Mouse (Mus musculus): ENCODE data around the gene Ppp2r5d. TPM values are rescaled to one million over a fixed set of nuclear protein-coding genes. Genes with fewer than 3 reads are reported as not detected.

Gene Ppp2r5d
- polyA plus RNA-seq, 1 experiment from 2014 or later, result 71.7 TPM

- H3K4me1 ChIP-seq (ENCODE audit: control insufficient read depth, insufficient read depth, low read length), result peaks cover 8% of the 10 kb centered on the region
- H3K27ac ChIP-seq (ENCODE audit: low read length), result peak within 1 kb of the TSS; percentile 72; the same call in 1 of the 2 replicates
- WGBS, result 6% methylated on average over 36 of the region's 36 CpGs
- 0 out of 2 replicates have a peak, but pooled peaks cover 8% of the 10 kb centered on the region for H3K36me3 ChIP-seq (ENCODE audit: control insufficient read depth, insufficient read depth, low read length)
- peak within 1 kb of the TSS; percentile 98 for H3K4me2 ChIP-seq (ENCODE audit: low read depth, low read length)
- peak; percentile 88 for ATAC-seq (ENCODE audit: insufficient read depth, low FRiP score)
- H3K27me3 ChIP-seq (ENCODE audit: control insufficient read depth, insufficient read depth, low read length), result no peaks in the 10 kb centered on the region
- H3K4me3 ChIP-seq (replicated peaks; ENCODE audit: low read length), result peak within 1 kb of the TSS; percentile 94
- no peaks in the 10 kb centered on the region for H3K9me3 ChIP-seq (replicated peaks; ENCODE audit: control insufficient read depth, low read length)
- peak within 1 kb of the TSS; percentile 95 for H3K9ac ChIP-seq (ENCODE audit: low read length)
These were observed 6.2 kb upstream of the Ppp2r5d start, which contains the start of gene Pex6 for GRCm38 (mm10) chr17:46710959-46711597. Gene Pex6, plus strand, starts transcription at chr17:46711463.

- no peaks in the 10 kb centered on the region for H3K27me3 ChIP-seq (ENCODE audit: control insufficient read depth, insufficient read depth, low read length)
- 90% methylated on average over 14 of the region's 14 CpGs for WGBS
These were observed 1.6 kb upstream of the Ppp2r5d start for GRCm38 (mm10) chr17:46706375-46707089.

GRCm38 (mm10) chr17:46703971-46704886 is 682 bp downstream of the Ppp2r5d start:
- Histone ChIP-seq H3K9ac (ENCODE audit: low read length) (peak overlapping the region; percentile 90), H3K4me3 (replicated peaks; ENCODE audit: low read length) (peak overlapping the region; percentile 86), H3K4me1 (ENCODE audit: control insufficient read depth, insufficient read depth, low read length) (peaks cover 37% of the 10 kb centered on the region), H3K36me3 (ENCODE audit: control insufficient read depth, insufficient read depth, low read length) (peaks cover 4% of the 10 kb centered on the region; the same call in 1 of the 2 replicates), H3K27me3 (ENCODE audit: control insufficient read depth, insufficient read depth, low read length) (no peaks in the 10 kb centered on the region), H3K4me2 (ENCODE audit: low read depth, low read length) (peak overlapping the region; percentile 66), H3K9me3 (replicated peaks; ENCODE audit: control insufficient read depth, low read length) (no peaks in the 10 kb centered on the region), H3K27ac (ENCODE audit: low read length) (peak overlapping the region; percentile 96)
- peak; percentile 83 for ATAC-seq (ENCODE audit: insufficient read depth, low FRiP score)
- WGBS, result 2% methylated on average over 40 of the region's 41 CpGs

More at GRCm38 (mm10) chr17:46706375-46707089, 1.6 kb upstream of the Ppp2r5d start:
- Histone ChIP-seq H3K4me1 (ENCODE audit: control insufficient read depth, insufficient read depth, low read length) (peaks cover 29% of the 10 kb centered on the region), H3K4me2 (ENCODE audit: low read depth, low read length) (no peak overlapping the region), H3K27ac (ENCODE audit: low read length) (no peak overlapping the region), H3K4me3 (replicated peaks; ENCODE audit: low read length) (no peak overlapping the region), H3K9me3 (replicated peaks; ENCODE audit: control insufficient read depth, low read length) (no peaks in the 10 kb centered on the region), H3K36me3 (ENCODE audit: control insufficient read depth, insufficient read depth, low read length) (no peaks in the 10 kb centered on the region), H3K9ac (ENCODE audit: low read length) (no peak overlapping the region)
- no peak for ATAC-seq (ENCODE audit: insufficient read depth, low FRiP score)

GRCm38 (mm10) chr17:46702506-46702905 is 2.4 kb downstream of the Ppp2r5d start:
- WGBS, result 85% methylated on average over 5 of the region's 5 CpGs
- Histone ChIP-seq H3K36me3 (ENCODE audit: control insufficient read depth, insufficient read depth, low read length) (peaks cover 4% of the 10 kb centered on the region; the same call in 1 of the 2 replicates), H3K4me3 (replicated peaks; ENCODE audit: low read length) (peak overlapping the region; percentile 12; the same call in 1 of the 2 replicates), H3K27ac (ENCODE audit: low read length) (no peak overlapping the region), H3K4me1 (ENCODE audit: control insufficient read depth, insufficient read depth, low read length) (peaks cover 37% of the 10 kb centered on the region), H3K27me3 (ENCODE audit: control insufficient read depth, insufficient read depth, low read length) (no peaks in the 10 kb centered on the region), H3K9me3 (replicated peaks; ENCODE audit: control insufficient read depth, low read length) (no peaks in the 10 kb centered on the region), H3K4me2 (ENCODE audit: low read depth, low read length) (no peak overlapping the region), H3K9ac (ENCODE audit: low read length) (peak overlapping the region; percentile 90; the same call in 1 of the 2 replicates)
- no peak for ATAC-seq (ENCODE audit: insufficient read depth, low FRiP score)

- Histone ChIP-seq H3K9me3 (replicated peaks; ENCODE audit: control insufficient read depth, low read length) (no peaks in the 10 kb centered on the region), H3K4me1 (ENCODE audit: control insufficient read depth, insufficient read depth, low read length) (peaks cover 37% of the 10 kb centered on the region), H3K27ac (ENCODE audit: low read length) (no peak overlapping the region), H3K27me3 (ENCODE audit: control insufficient read depth, insufficient read depth, low read length) (no peaks in the 10 kb centered on the region), H3K4me2 (ENCODE audit: low read depth, low read length) (no peak overlapping the region), H3K9ac (ENCODE audit: low read length) (0 out of 2 replicates have a peak overlapping the region, but pooled peaks have one; percentile 39), H3K4me3 (replicated peaks; ENCODE audit: low read length) (no peak overlapping the region), H3K36me3 (ENCODE audit: control insufficient read depth, insufficient read depth, low read length) (peaks cover 4% of the 10 kb centered on the region; the same call in 1 of the 2 replicates)
- 78% methylated on average over 12 of the region's 12 CpGs for WGBS
- ATAC-seq (ENCODE audit: insufficient read depth, low FRiP score), result no peak
These were observed 2.8 kb downstream of the Ppp2r5d start for GRCm38 (mm10) chr17:46702100-46702499.

- 77% methylated on average over 12 of the region's 12 CpGs for WGBS
- H3K27me3 ChIP-seq (ENCODE audit: control insufficient read depth, insufficient read depth, low read length), result no peaks in the 10 kb centered on the region
- H3K4me1 ChIP-seq (ENCODE audit: control insufficient read depth, insufficient read depth, low read length), result peaks cover 37% of the 10 kb centered on the region
- H3K9me3 ChIP-seq (replicated peaks; ENCODE audit: control insufficient read depth, low read length), result no peaks in the 10 kb centered on the region
- no peak overlapping the region for H3K27ac ChIP-seq (ENCODE audit: low read length)
- H3K36me3 ChIP-seq (ENCODE audit: control insufficient read depth, insufficient read depth, low read length), result peaks cover 4% of the 10 kb centered on the region; the same call in 1 of the 2 replicates
- no peak overlapping the region for H3K4me2 ChIP-seq (ENCODE audit: low read depth, low read length)
- ATAC-seq (ENCODE audit: insufficient read depth, low FRiP score), result no peak
- H3K9ac ChIP-seq (ENCODE audit: low read length), result peak overlapping the region; percentile 39; the same call in 1 of the 2 replicates
- H3K4me3 ChIP-seq (replicated peaks; ENCODE audit: low read length), result no peak overlapping the region
These were observed 3.4 kb downstream of the Ppp2r5d start for GRCm38 (mm10) chr17:46701489-46701888.

- Histone ChIP-seq H3K36me3 (ENCODE audit: control insufficient read depth, insufficient read depth, low read length) (peaks cover 4% of the 10 kb centered on the region; the same call in 1 of the 2 replicates), H3K4me3 (replicated peaks; ENCODE audit: low read length) (no peak overlapping the region), H3K4me1 (ENCODE audit: control insufficient read depth, insufficient read depth, low read length) (peaks cover 31% of the 10 kb centered on the region), H3K9ac (ENCODE audit: low read length) (no peak overlapping the region), H3K27ac (ENCODE audit: low read length) (no peak overlapping the region), H3K27me3 (ENCODE audit: control insufficient read depth, insufficient read depth, low read length) (no peaks in the 10 kb centered on the region), H3K9me3 (replicated peaks; ENCODE audit: control insufficient read depth, low read length) (no peaks in the 10 kb centered on the region), H3K4me2 (ENCODE audit: low read depth, low read length) (no peak overlapping the region)
- WGBS, result 83% methylated on average over 3 of the region's 3 CpGs
- no peak for ATAC-seq (ENCODE audit: insufficient read depth, low FRiP score)
These were observed 5.0 kb downstream of the Ppp2r5d start for GRCm38 (mm10) chr17:46699912-46700311.

GRCm38 (mm10) chr17:46699245-46699644 is 5.7 kb downstream of the Ppp2r5d start:
- H3K27me3 ChIP-seq (ENCODE audit: control insufficient read depth, insufficient read depth, low read length), result no peaks in the 10 kb centered on the region
- no peak overlapping the region for H3K27ac ChIP-seq (ENCODE audit: low read length)
- H3K4me2 ChIP-seq (ENCODE audit: low read depth, low read length), result no peak overlapping the region
- no peak overlapping the region for H3K4me3 ChIP-seq (replicated peaks; ENCODE audit: low read length)
- ATAC-seq (ENCODE audit: insufficient read depth, low FRiP score), result no peak
- H3K9me3 ChIP-seq (replicated peaks; ENCODE audit: control insufficient read depth, low read length), result no peaks in the 10 kb centered on the region
- peaks cover 4% of the 10 kb centered on the region; the same call in 1 of the 2 replicates for H3K36me3 ChIP-seq (ENCODE audit: control insufficient read depth, insufficient read depth, low read length)
- peaks cover 31% of the 10 kb centered on the region for H3K4me1 ChIP-seq (ENCODE audit: control insufficient read depth, insufficient read depth, low read length)
- 69% methylated on average over 5 of the region's 5 CpGs for WGBS
- no peak overlapping the region for H3K9ac ChIP-seq (ENCODE audit: low read length)
